Mouse (Mus musculus) MEL (cell line): Measurements from ENCODE around the gene Rprd1b.

Experiments
- CTCF ChIP-seq, 3 experiments: IDR thresholded peaks in 2 of 3; conservative IDR thresholded peaks in 1 of 3; 2 replicates each; pipeline ENCODE4 v1.5.1; 2011 to 2012; ENCODE audit warnings: low read length in 3 of 3, low read depth in 2 of 3, mild to moderate bottlenecking in 2 of 3, improper control_type of control experiment in 1 of 3, inconsistent platforms in 1 of 3, mixed read lengths in 1 of 3, moderate library complexity in 1 of 3; ENCODE audit not compliant: control insufficient read depth in 1 of 3, insufficient read depth in 1 of 3, poor library complexity in 1 of 3, severe bottlenecking in 1 of 3
- ELF1 ChIP-seq: IDR thresholded peaks from 2 replicates; pipeline ENCODE4 v1.6.1; 2014; ENCODE audit warnings: low read depth, mild to moderate bottlenecking, inconsistent platforms, low read length, improper control_type of control experiment, moderate library complexity
- EP300 ChIP-seq, 2 experiments: IDR thresholded peaks; 2 replicates each; pipeline ENCODE4 v1.6.1; 2011; ENCODE audit warnings: improper control_type of control experiment in 2 of 2, low read length in 2 of 2, low read depth in 1 of 2, mild to moderate bottlenecking in 1 of 2
- JUND ChIP-seq: IDR thresholded peaks from 2 replicates; pipeline ENCODE4 v1.6.1; 2011; ENCODE audit warnings: low read depth, mild to moderate bottlenecking, improper control_type of control experiment, low read length
- MEF2A ChIP-seq: IDR thresholded peaks from 2 replicates; pipeline ENCODE4 v1.6.1; 2014; ENCODE audit warnings: low read depth, mild to moderate bottlenecking, inconsistent platforms, low read length, improper control_type of control experiment; ENCODE audit not compliant: poor library complexity, insufficient replicate concordance, severe bottlenecking; ENCODE audit errors: extremely low read depth
- MYC ChIP-seq: IDR thresholded peaks from 2 replicates; pipeline ENCODE4 v1.6.1; 2011; ENCODE audit warnings: low read depth, mild to moderate bottlenecking, low read length, improper control_type of control experiment, moderate library complexity
- POLR2A ChIP-seq, 2 experiments: IDR thresholded peaks; 2 replicates each; pipeline ENCODE4 v1.6.1; 2011 to 2012; ENCODE audit warnings: low read length in 2 of 2, mild to moderate bottlenecking in 2 of 2, control low read depth in 1 of 2, improper control_type of control experiment in 1 of 2, low read depth in 1 of 2, moderate library complexity in 1 of 2; ENCODE audit not compliant: control insufficient read depth in 1 of 2, insufficient read depth in 1 of 2, poor library complexity in 1 of 2
- TBP ChIP-seq: IDR thresholded peaks from 2 replicates; pipeline ENCODE4 v1.8.0; 2011; ENCODE audit warnings: low read depth, low read length, improper control_type of control experiment
- UBTF ChIP-seq: IDR thresholded peaks from 2 replicates; pipeline ENCODE4 v1.6.1; 2012; ENCODE audit warnings: low read depth, mild to moderate bottlenecking, inconsistent platforms, low read length, improper control_type of control experiment, moderate library complexity, borderline replicate concordance; ENCODE audit not compliant: insufficient read depth
- ZNF384 ChIP-seq: IDR thresholded peaks from 2 replicates; pipeline ENCODE4 v1.6.1; 2012; ENCODE audit warnings: low read depth, mild to moderate bottlenecking, inconsistent platforms, low read length, improper control_type of control experiment

DNA sequence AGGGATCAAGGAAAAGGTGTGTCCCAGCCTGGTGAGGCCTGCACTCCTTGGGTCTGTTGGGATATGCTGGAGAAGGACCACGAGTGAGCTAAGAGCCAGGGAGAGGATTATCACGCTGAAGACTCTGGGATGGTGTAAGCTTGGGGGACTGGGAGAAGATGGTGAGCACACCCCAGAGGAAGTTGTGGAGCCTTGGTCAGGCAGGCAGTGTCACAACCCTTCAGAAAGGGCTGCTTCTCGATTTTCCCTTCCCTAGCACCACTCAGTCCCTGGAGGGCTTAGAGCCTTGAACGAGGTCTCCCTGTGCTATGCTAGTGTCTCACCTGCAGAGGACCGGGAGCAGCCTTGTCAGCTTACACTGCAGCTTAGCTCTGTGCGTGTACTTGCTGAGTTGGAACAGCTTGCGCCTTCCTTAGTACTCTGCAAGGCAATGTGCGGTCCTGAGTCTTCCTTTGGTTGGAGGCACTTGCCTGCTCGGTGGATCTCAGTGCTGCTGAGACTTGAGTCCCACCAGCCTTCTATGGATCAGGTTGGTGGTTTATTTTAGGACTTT is 51.6 kb downstream of the Rprd1b start:
- TF ChIP-seq JUND (no peak), POLR2A (IDR thresholded peaks at IDR 0.05; ENCODE audit: control insufficient read depth in 1 of 2, insufficient read depth in 1 of 2, low read depth in 1 of 2, low read length in 2 of 2, poor library complexity in 1 of 2) (peak in 1 of 2 experiments; percentile 38; a peak in 1 of 4 replicates), UBTF (no peak), CTCF (IDR thresholded peaks at IDR 0.05 in 2 of 3, conservative IDR thresholded peaks at IDR 0.05 in 1 of 3; ENCODE audit: control insufficient read depth in 1 of 3, insufficient read depth in 1 of 3, low read depth in 2 of 3, low read length in 3 of 3, poor library complexity in 1 of 3, severe bottlenecking in 1 of 3) (no peak), ZNF384 (no peak), MEF2A (no peak), EP300 (IDR thresholded peaks at IDR 0.05; ENCODE audit: low read depth in 1 of 2, low read length in 2 of 2) (no peak), MYC (no peak), TBP (no peak), ELF1 (no peak)
